Mouse (Mus musculus): ENCODE data around the gene Gmfb.
"Not testable (repeated sequence)": the region's sequence is repeated elsewhere in the genome, so short reads cannot be mapped to it uniquely, and the experiment has no call there.

The Gmfb gene

DNA sequence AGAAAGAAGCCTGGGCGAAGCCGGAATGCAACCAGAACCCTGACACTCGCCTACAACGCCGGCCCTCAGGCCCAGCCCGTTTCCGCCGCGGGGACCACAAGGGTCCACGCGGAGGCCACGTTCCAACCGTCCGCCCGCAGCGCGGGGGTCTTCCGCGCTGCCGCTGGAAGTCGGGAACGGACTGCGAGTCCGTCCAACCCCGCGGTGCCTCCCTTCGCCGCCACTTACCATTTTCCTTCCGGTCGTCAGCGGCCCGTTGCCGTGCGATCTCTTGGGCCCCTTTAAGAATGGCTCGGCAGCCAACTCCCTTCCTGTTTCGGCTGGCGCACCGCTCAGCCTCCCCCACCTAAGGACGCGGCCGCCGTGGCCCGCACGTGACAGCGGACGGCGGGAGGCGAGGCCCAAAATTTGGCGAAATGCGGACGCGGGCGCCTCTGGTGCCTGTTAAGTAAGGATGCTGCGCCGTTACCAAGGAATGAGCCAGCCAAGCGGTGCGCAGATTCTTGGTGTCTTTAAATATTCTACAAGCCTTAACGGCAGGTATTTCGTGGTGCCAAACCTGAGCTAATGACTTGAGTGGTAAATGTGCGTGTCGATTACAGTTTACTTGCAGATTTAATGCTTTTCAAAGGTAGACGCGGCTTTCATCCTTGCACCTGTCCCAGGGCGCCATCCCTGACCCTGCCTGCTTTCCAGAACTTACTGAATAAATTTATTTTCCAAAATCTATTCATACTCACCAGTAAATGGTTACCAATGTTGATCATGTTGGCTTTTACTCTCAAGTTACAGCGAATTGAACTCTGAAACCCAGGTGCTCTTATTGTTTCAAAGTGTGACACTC, at the start of gene Gmfb:
Gmfb (minus strand) TSS at position 370 of the 844 bp plus-strand sequence.
- DNase-seq: peak; percentile 95

DNA sequence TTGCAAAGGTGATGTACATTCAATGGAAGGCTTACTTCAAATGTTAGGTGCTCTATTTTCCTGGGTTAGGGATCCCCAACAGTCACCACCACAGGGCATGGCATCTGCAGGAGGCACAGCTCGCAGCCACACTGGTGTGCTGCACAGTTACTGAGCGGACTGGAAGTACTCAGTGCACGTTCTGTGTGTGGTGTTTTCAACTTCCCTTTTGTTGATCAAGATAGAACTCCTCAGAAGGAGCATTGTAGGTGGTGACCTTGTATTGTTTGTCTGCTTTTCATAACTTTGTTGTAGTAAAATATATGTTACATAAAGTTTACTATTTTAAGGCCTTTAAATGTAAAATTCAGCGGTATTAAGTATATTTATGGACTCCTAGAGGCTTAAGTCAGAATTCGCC, 40.9 kb upstream of the Gmfb start:
- DNase-seq: no peak

DNA sequence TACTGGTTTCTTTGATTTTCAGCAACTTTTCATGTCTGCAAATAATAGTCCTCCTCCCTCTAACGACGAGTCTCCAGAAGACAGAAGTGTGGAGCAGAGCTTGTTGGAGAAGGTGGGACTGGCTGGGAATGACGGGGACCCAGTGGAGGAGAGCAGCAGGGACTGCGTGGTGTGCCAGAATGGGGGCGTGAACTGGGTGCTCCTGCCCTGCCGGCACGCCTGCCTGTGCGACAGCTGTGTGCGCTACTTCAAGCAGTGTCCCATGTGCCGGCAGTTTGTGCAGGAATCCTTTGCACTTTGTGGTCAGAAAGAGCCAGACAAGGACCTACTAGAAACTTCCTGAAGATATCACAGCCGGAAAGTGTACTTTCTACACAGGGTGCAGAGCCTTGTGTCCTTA, 31.6 kb upstream of the Gmfb start:
- DNase-seq: no peak

DNA sequence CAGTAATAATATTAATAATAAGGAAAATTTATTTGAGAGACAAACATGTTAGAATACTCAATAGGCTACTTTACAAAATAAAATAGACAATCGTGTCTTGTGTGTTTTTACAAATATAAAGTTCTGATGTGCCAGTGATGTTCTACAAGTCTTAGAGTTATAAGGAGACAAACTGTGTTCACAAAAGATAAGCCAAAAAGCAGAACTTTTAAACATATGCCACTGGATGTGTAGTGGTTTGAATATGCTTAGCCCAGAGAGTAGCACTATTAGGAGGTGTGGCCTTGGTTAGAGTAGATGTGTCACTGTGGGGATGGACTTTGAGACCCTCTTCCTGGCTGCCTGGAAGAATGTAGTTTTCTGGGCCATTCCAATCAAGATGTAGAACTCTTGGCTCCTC, 27.7 kb upstream of the Gmfb start:
- no peak for DNase-seq

DNA sequence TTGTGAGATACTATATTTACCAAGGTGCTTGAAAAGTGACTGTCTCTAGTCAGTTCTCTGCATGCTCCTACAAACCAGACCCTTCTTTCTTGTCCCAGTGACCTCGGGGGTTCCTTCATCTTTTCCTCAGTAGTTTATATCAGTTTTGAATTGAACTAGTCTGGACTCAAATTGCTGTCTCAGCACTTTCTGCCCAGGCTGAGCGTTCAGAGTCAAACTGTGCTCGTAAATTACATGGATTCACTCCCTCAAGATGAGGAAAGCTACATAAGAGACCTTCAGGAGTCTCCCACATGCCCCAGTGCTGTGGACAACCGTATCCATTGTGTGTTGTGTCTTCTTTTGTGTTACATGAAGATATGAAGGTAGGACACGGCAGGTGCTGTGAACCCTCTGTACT, 26.7 kb upstream of the Gmfb start:
- DNase-seq: no peak

DNA sequence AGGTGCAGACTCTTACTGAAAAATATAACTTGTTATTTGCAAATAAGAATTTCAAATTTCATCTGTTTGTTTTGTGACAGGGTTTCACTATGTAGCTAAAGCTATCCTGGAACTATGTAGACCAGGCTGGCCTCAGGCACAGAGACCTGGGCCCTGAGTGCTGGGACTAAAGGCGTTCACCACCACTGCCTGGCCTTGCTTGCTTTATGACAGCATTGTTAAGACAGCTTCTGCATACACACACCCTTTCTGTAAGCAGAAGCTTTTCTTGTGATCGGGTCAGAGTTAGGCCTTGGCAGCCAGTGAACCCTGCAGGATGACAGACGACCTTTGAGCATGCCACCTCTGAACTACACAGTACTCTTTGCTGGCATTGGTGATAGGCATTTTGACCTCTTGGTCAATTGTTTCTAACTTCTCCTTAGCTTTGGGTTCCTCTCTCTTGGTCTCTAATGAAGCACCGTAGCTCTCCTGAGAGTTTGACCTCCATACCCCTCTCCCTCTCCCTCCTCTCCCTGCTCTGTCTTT, 26.1 kb upstream of the Gmfb start:
- DNase-seq: no peak

DNA sequence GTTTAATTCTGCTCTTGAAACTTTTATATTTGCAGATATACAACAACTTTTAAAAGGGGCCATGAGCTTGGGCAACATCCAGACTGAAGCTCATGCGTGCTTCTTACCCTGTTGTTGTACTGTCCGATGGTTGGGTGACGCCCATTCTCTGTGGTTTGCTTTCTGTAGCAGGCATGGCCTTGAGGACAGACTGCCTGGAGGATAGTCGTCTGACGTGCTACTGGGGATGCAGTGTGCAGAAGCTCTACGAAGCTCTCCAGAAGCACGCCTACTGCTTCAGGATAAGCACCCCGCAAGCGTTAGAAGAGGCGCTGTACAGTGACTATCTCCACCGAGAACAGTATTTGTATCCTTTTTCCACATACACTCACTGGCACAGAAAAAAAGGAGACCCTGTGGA, 23.7 kb upstream of the Gmfb start:
- DNase-seq: no peak

DNA sequence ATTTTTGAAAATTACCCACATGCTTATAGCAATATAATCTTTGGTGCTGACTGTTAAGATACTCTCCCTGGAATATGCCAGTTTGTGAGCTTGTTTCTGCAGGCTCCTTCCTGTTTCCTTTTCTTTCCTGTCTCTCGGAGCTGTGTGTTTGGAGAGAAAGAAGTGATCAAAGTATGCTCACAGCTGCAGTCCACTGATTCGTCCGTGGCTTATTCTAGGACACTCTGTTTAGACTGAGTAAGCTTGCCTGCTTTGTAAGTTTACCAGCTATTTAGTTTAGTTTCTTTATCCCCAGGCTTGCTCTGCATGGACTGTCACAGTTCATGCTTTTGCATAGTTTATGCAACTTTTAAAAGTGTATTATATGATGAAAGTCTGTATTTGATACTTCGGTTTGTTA, 17.3 kb upstream of the Gmfb start:
- DNase-seq: no peak

DNA sequence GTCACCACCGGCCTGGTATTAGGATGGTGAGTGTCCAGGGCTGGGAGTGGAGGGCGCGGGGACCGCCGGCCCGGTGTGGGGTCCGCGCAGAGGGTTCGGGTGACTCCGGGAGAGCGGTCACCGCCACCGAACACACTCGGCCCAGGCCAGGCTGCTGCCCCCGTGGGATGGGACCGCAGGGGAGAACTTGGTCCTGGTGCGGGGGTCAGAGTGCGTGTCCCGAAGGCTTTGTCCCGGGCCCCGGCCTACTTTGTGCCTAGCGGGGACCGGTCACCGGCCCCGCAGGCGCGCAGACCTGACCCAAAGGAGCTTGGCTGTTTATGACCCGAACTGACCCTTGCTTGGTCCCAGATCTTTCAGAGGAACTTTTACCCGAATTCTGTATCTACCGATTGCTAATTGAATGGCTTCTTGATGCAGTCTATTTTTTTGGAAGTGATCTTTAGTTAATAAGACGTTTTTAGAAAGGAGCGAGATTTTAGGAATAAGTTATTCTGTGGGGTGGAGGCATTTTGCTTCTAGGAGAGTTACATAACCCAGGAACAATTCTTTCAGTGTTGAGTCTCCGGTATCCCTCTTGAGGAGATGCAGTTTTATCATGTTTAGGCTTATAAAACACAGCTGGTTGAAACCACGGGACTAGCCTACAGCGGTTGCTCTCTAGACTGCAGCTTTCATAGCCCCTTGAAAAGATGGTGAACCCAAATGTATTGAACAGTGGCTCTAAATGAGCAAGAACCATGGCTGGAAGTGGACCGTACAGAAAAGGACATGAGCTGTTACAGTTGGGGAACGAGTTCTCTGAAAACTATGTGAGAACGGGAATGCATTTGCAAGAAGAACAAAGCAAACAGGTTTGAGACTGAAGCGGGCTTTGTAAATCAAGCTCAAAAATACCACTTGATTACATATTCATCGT, 10.6 kb upstream of the Gmfb start:
- DNase-seq: no peak

DNA sequence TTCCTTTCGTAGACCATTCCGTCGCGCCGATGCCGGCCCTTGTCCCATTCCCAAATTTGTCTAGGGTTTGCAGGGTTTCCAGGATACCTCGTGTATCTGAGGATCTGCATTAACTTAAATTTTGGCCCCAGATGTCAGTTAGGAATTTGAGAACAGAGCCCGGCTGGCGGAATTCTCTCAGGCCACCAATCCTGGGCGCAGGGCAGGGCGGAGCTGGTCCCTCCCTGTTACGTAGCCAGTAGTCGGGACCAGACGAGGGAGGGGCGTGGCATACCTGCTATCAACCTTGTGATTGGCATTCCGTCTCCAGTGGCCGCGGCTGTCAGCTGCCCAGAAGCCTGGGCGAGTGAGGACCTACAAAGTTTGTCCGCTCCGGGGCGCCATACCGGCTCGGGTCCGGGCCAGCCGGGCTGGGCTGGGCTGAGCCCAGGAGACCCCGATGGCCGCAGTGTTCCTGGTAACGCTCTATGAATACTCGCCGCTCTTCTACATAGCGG, 9.8 kb upstream of the Gmfb start, which contains the start of gene Cgrrf1:
Cgrrf1 (plus strand) TSS at position 289 of the 497 bp plus-strand sequence.
- peak; percentile 85 for DNase-seq

DNA sequence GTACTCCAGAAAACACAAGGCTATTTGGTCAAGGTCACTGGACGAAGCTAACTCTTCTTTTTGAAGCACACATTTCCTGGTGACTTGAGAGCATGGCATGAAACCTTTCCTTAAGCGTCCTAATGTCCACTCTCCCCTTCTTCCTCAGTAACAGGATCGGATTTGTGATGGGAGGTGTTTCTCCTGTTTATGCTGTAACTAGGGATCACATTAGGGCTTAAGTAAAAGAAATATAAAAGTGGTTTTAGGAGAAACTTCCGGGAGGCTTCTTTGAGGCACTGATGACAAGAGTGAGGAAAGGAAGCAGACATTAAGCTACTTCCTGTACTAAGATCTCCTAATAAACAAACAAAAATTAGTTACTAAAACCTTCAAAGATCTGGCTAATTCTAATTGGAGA, 9.3 kb upstream of the Gmfb start:
- no peak for DNase-seq

DNA sequence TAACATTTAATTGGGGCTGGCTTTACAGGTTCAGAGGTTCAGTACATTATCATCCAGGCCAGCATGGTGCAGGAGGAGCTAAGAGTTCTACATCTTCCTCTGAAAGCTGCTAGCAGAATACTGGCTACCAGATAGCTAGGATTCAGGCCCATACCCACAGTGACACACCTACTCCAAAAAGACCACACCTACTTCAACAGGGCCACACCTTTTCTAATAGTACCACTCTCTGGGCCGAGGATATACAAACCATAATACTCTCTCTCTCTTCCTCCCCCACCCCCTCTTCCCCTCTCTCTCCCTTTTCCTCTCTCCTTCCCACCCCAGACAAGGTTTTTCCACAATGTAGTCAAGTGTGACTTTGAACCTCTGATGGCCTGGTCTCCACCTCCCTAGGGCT, 5.4 kb upstream of the Gmfb start:
- DNase-seq: no peak

DNA sequence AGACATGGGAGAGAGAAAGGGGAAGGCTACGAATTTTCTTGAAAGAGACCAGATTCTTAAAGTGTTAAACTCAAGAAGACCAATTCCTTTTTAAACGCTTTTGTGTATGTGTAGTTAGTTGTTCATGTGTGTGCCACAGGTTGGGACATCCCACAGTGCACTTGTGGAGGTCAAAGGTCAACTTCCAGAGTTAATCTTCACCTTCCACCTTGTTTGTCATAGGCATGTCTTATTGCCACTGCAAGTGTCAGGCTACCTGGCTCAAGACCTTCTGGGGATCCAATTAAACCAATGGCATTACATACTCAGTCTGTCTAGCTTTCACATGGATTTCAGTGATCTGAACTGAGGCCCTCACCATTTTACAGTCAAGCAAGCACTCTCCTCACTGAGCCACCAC, 2.0 kb upstream of the Gmfb start:
- no peak for DNase-seq

DNA sequence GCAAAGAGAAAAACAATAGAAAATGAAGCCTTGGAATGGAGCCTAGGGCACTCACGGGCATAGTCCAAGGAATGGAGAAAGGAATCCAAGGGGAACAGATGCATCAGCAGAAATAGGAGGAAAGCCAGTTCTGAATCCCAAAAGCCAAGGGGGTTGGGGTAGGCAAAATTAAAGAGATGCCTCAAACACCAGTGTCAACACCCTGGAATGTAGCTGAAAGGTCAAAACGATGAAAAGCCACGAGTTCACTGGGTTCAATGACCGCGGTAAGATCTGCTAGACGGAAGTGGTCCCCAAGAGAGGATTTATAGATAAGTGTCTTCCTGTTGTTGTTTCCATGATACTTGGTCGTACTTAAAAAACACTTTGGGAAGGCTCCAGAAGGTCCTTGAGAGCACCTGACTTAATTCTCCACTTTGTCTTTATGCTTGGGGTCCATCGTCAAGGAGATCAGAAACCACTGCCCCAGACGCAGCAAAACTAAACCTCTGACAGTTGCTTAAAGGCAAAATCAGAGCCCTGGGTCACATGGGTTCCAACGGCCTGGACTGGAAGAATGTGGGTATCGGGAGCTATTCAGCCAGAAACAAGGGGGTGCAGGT, 670 bp downstream of the Gmfb start:
- DNase-seq: no peak

DNA sequence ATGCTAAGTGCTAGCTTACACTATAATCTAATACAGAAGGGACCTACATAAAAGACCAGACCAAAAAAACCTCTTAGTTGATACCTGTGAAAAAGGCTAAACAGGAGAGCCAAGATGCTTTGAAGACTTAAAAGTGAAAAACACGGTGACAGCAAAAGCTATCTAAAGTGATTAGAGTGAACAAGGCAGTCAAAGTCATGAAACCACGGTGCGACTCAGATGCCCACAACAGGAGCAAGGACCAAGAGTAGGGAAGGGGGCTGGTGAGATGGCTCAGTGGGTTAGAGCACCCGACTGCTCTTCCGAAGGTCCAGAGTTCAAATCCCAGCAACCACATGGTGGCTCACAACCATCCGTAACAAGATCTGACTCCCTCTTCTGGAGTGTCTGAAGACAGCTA, 2.1 kb downstream of the Gmfb start:
- not testable (repeated sequence) for DNase-seq

DNA sequence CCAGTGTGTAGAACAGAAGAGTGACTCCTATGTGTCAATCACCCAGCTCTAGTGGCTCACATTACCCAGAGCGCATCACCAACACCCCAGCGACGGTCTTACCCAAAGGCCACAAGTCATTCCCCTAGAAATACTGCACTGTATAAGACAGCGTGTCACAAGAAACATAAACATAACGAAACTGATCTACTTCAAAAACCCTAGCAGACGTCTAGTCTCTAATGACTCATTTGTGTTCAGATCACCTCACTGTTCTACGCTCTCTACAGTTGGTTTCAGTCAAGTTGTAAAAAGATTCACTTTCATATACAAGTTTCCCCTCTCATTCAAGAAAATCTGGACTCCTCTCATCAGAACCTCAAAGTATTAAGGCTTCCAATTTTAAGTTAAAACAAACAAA, 3.3 kb downstream of the Gmfb start:
- no peak for DNase-seq

DNA sequence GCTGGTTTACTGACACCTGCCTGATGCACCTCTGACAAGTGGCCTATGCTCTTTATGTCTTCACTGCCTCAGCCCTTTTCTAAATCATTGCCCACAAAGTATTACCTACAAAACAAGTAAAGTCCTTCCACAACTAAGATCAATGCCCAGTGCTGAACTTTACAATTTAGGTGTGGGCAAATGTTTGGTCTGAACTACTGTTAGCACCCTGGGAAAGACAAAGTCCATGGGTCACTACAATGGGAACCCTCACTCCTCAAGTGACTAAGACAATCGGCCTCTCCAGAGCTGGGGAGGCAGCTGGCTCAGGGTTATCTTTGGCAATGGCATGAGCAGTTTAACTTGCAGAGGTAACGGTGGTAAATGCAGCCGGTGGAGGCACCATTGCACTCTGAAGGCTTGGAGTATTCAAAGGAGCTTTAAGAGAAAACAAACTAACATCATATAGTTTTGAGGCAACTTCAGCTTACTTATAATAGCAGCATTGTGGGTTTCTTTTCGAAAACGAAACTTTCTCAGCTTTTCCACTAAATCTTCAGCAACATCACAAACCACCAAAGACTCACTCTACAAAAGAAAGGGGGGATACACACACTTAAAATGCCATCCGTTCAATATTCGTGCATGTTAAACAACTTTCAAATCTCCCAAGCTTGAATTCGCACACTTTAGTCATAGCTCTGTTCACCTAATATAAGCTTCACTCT, 5.0 kb downstream of the Gmfb start:
- no peak for DNase-seq

DNA sequence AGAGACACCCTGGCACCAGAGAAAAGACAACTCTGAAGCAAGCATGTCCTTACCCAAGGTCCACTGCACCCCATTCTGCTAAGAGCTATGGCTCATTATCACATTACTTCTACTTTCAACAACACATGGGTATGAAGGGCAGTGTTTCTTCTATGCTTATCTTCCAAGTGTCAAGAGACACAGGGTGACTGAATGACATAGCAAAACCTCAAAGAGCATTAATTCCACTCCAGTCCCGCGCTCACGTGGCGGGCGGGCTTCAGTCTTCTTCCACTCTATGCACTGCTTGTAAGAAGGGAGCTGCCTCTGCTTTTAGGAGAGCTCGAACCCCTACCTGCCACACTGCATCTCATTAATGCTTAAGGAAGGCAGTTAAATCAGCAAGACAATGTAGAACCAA, 6.4 kb downstream of the Gmfb start:
- no peak for DNase-seq

DNA sequence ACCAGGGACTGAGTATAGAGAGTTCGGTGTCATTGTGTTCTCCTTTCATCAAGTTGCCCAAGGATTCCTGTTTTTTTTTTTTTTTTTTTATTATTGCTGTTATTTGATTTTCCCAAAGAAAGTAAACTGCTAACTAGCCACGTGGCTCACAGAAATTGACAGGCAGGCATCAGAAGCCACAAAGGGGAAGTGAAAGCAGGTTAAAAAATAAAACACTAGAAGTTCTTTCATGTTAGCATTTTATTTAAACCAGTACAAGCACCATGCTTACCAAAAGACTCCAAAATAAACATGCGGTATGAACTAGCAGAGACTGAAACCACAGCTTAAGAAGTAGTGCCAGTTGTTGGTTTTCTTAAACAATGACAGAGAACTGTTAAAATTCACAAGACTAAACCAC, 14.1 kb downstream of the Gmfb start:
- DNase-seq: no peak

DNA sequence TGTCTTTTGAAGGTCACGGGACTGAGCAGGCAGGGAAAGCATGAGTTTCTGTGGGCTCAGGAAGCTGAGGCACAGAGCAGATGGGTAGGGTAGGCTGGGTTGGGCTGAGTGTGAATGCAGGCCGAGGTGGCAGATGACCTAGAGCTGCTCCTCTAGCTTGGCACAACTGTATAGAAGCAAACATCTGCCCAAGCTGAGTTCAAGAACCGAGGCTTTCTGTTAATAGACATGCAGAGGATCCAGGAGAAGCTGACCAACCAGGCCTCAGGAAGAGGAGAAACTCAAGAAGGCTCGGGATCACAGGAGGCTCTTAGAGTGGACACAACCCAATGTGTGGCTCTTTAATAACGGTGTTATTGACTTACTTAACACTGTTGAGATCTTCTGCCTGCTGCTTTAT, 15.9 kb downstream of the Gmfb start:
- no peak for DNase-seq

DNA sequence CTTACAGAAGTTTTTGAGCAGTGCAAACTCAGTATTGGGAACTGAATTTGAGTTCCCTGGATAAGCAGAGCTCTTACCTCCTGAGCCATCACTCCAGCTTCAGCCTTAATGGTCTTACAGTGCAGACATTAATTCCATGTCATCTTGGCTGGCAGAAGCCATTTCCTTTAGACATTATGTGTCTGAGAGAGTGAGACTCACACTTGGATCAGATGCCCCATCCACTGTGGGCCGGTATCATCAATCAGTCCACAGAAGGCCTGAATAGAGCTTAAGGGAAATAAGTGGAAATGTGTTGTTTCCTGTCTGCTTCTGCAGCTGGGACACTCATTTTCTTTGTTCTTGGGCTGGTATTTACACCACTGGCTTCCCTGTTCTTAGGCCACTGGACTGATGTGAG, 18.3 kb downstream of the Gmfb start:
- DNase-seq: no peak

DNA sequence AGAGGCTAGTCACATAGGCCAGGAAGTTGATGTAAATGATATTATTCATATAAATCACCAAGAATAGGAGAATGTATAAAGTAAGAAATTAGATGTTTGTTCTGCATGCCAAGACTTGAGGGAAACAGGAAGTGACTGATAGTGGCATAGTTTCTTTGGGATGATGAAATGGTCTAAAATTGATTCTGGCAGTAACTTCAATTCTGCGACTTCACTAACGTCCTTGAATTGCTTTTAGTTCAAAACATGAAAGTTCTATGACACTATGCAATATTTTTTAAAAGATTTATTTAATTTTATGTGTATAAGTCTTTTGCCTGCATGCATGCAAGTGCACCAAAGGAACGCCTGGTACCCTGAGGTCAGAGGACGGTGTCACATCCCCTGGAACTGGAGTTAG, 18.8 kb downstream of the Gmfb start:
- no peak for DNase-seq
